Mouse (Mus musculus): ENCODE measurements at regions not wholly inside any gene's neighbourhood (a gene's known extent, or its start where the extent isn't known, plus 50 kb on each side); places are given as distances from the start of the nearest gene placed in this dataset.
"Not testable (repeated sequence)": the region's sequence is repeated elsewhere in the genome, so short reads cannot be mapped to it uniquely, and the experiment has no call there.

GRCm38 (mm10) chr11:121894801-121895200 is 64.8 kb downstream of the Ptchd3 start:
- no peaks in the 10 kb centered on the region for H3K4me1 ChIP-seq (replicated peaks)
- no peak for ATAC-seq (ENCODE audit: insufficient number of reproducible peaks, insufficient read depth, low FRiP score, low TSS enrichment, low read depth)
- WGBS, result 95% methylated on average over 4 of the region's 4 CpGs

DNA sequence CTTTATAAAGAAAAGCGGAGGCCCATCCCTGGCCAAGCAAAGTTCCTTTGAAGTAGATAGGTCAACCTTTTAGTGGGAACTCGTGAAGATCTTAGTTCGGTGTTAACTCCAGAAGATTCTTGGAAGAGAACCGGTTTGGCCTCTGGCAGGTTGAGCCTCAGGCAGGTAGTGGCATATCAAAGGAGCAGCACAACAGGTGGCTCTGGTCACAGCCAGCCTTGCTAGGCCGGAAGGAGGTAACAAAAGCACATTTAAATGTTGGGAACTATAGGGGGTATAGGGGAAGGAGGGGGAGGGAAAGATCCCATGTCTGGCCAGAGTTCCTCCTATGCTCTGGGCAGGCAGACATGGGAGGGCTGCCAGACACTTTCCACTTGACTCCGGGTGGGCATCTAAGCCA is 74.3 kb downstream of the Ptchd3 start:
- not testable (repeated sequence) for ATAC-seq (ENCODE audit: insufficient number of reproducible peaks, insufficient read depth, low FRiP score, low TSS enrichment, low read depth); H3K9me3 ChIP-seq; H3K27me3 ChIP-seq; H3K36me3 ChIP-seq; H3K9ac ChIP-seq (replicated peaks); H3K27ac ChIP-seq; H3K4me2 ChIP-seq; H3K4me1 ChIP-seq (replicated peaks); H3K4me3 ChIP-seq (replicated peaks)
- 75% methylated on average over 6 of the region's 6 CpGs for WGBS

More at GRCm38 (mm10) chr11:121894801-121895200, 64.8 kb downstream of the Ptchd3 start:
- no peaks in the 10 kb centered on the region for H3K27me3 ChIP-seq
- no peak overlapping the region for H3K9ac ChIP-seq (replicated peaks)
- H3K27ac ChIP-seq, result no peak overlapping the region
- no peaks in the 10 kb centered on the region for H3K36me3 ChIP-seq
- H3K4me2 ChIP-seq, result no peak overlapping the region
- H3K4me3 ChIP-seq (replicated peaks), result no peak overlapping the region
- no peaks in the 10 kb centered on the region for H3K9me3 ChIP-seq

- H3K9me3 ChIP-seq; H3K27me3 ChIP-seq; ATAC-seq (ENCODE audit: insufficient number of reproducible peaks, insufficient read depth, low FRiP score, low TSS enrichment, low read depth); H3K4me3 ChIP-seq (replicated peaks); H3K27ac ChIP-seq; H3K9ac ChIP-seq (replicated peaks); H3K36me3 ChIP-seq; H3K4me1 ChIP-seq (replicated peaks): not testable (repeated sequence)
- 86% methylated on average over 10 of the region's 10 CpGs for WGBS
- H3K4me2 ChIP-seq, result peak overlapping the region; percentile 26; the same call in 1 of the 2 replicates
Observed at GRCm38 (mm10) chr11:121924631-121925030, 94.6 kb downstream of the Ptchd3 start.

GRCm38 (mm10) chr11:121925043-121925442 is 95.0 kb downstream of the Ptchd3 start:
- H3K9ac ChIP-seq (replicated peaks); H3K36me3 ChIP-seq; H3K9me3 ChIP-seq; H3K27ac ChIP-seq; ATAC-seq (ENCODE audit: insufficient number of reproducible peaks, insufficient read depth, low FRiP score, low TSS enrichment, low read depth); H3K27me3 ChIP-seq; H3K4me3 ChIP-seq (replicated peaks); H3K4me1 ChIP-seq (replicated peaks): not testable (repeated sequence)
- 50% methylated on average over 16 of the region's 16 CpGs for WGBS
- H3K4me2 ChIP-seq, result peak overlapping the region; percentile 26; the same call in 1 of the 2 replicates

DNA sequence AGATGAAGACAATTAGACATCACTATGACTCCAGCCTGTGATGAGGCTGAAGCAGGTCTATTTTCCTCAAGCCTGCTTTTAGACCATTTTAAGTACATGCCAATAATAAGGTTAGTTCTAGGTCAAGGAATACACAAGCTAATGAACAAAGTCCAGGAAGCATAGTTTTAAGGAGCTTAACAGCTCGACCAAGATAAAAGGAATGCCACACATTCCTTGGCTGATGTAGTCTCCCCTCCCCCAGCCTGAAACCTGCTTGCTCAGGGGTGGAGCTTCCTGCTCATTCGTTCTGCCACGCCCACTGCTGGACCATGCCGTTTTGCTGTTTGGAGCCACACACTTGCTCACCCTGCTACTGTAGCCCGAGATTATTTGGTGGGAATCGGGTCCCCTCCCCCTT is 121.7 kb downstream of the Ptchd3 start:
- H3K27me3 ChIP-seq; H3K9me3 ChIP-seq; H3K4me3 ChIP-seq (replicated peaks); H3K4me1 ChIP-seq (replicated peaks); H3K9ac ChIP-seq (replicated peaks); H3K36me3 ChIP-seq; ATAC-seq (ENCODE audit: insufficient number of reproducible peaks, insufficient read depth, low FRiP score, low TSS enrichment, low read depth); H3K27ac ChIP-seq; H3K4me2 ChIP-seq: not testable (repeated sequence)
- WGBS, result 71% methylated on average over 6 of the region's 6 CpGs

DNA sequence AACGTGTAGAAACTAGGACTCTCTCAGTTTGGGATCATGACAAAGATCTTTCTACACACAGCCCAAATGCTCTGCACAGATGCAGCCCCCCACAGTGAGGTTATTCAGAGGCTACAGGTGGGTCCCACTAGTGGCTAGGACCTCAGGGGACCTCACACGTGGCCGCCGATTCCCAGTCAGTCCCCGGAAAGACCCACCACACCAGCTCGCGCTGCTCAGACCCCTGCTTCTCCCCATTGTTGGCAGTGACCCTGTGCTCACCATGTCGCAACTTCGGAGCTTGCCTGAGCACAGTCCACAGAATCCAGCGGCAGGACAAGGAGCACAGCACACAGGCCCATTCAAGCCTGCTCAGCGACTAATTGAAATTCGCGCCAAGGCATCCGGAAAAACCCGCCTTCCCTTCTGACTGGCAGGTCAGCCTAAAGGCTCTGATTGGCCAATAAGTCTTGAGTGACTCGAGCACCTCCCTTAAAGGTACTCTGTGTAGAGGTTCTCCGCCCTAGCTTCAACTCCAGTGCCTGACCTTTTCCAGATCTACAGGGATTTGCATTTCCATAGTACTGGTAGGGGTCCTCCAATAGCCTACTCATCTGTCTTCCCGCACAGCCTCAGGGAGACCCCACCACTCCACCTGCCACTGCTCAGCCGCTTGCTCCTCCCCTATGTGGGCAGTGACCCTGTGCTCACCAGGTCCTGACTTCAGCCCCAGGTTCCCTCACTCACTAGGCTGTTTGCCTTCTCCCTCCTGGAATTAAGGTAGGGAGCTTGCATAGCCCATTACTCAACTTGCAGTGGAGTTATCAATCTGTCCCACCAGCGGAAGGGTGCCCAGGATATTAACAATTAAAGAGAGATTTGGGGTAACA is 126.6 kb downstream of the Ptchd3 start:
- peak overlapping the region; percentile 34 for H3K4me3 ChIP-seq (replicated peaks)

GRCm38 (mm10) chr11:121958735-121959134 is 128.7 kb downstream of the Ptchd3 start:
- not testable (repeated sequence) for H3K4me3 ChIP-seq (replicated peaks); H3K9me3 ChIP-seq; H3K27me3 ChIP-seq; H3K4me1 ChIP-seq (replicated peaks); H3K4me2 ChIP-seq; H3K27ac ChIP-seq; H3K9ac ChIP-seq (replicated peaks); ATAC-seq (ENCODE audit: insufficient number of reproducible peaks, insufficient read depth, low FRiP score, low TSS enrichment, low read depth); H3K36me3 ChIP-seq
- WGBS, result 37% methylated on average over 5 of the region's 5 CpGs

More for the DNA sequence above, 126.6 kb downstream of the Ptchd3 start:
- ATAC-seq (ENCODE audit: insufficient number of reproducible peaks, insufficient read depth, low FRiP score, low TSS enrichment, low read depth); H3K36me3 ChIP-seq; H3K9ac ChIP-seq (replicated peaks); H3K27ac ChIP-seq; H3K9me3 ChIP-seq; H3K27me3 ChIP-seq; H3K4me1 ChIP-seq (replicated peaks): not testable (repeated sequence)
- 15% methylated on average over 20 of the region's 20 CpGs for WGBS
- H3K4me2 ChIP-seq, result peak overlapping the region; percentile 55

GRCm38 (mm10) chr11:121964111-121964510 is 134.1 kb downstream of the Ptchd3 start:
- not testable (repeated sequence) for H3K9ac ChIP-seq (replicated peaks); H3K4me3 ChIP-seq (replicated peaks); H3K27ac ChIP-seq; ATAC-seq (ENCODE audit: insufficient number of reproducible peaks, insufficient read depth, low FRiP score, low TSS enrichment, low read depth); H3K9me3 ChIP-seq; H3K36me3 ChIP-seq; H3K4me2 ChIP-seq; H3K27me3 ChIP-seq; H3K4me1 ChIP-seq (replicated peaks)

GRCm38 (mm10) chr11:121965911-121966310 is 135.9 kb downstream of the Ptchd3 start:
- not testable (repeated sequence) for H3K4me1 ChIP-seq (replicated peaks); H3K9me3 ChIP-seq; H3K36me3 ChIP-seq; H3K4me2 ChIP-seq; H3K27me3 ChIP-seq; H3K9ac ChIP-seq (replicated peaks); ATAC-seq (ENCODE audit: insufficient number of reproducible peaks, insufficient read depth, low FRiP score, low TSS enrichment, low read depth); H3K27ac ChIP-seq; H3K4me3 ChIP-seq (replicated peaks)
- WGBS, result 0% methylated on average over 1 of the region's 1 CpGs
